Mouse (Mus musculus) right cerebral cortex, adult 2 months (tissue): ENCODE measurements at regions not wholly inside any gene's neighbourhood (a gene's known extent, or its start where the extent isn't known, plus 50 kb on each side); places are given as distances from the start of the nearest gene placed in this dataset.

ENCODE experiments used
- DNase-seq, 2 experiments: peaks; one replicate each; pipeline ENCODE4 v3.0.0; 2021 to 2022; ENCODE audit warnings: low spot score in 2 of 2

DNA sequence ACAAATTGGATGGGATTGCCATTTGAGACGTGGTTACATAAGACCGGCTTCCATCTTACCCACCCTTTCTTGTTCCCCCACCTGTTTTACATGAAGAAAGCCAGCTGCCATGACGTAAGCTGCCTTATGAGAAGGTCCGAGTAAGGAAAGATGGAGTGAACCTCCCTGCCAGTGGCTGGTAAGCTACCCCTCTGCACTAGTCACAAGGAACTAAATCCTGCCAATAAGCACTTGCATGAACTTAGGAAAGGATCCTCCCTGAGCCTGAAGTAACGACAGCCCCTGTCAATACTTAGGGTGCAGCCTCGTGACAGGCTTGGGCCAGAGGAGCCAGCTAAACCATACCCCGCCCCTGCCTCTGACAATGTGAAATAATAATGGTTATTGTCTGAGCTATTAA is 62.8 kb upstream of the Gm47985 start:
- no peak for DNase-seq

GRCm38 (mm10) chr1:151121686-151122085 is 60.7 kb upstream of the Gm47985 start:
- DNase-seq: no peak

GRCm38 (mm10) chr1:151123964-151124363 is 58.4 kb upstream of the Gm47985 start:
- no peak for DNase-seq

DNA sequence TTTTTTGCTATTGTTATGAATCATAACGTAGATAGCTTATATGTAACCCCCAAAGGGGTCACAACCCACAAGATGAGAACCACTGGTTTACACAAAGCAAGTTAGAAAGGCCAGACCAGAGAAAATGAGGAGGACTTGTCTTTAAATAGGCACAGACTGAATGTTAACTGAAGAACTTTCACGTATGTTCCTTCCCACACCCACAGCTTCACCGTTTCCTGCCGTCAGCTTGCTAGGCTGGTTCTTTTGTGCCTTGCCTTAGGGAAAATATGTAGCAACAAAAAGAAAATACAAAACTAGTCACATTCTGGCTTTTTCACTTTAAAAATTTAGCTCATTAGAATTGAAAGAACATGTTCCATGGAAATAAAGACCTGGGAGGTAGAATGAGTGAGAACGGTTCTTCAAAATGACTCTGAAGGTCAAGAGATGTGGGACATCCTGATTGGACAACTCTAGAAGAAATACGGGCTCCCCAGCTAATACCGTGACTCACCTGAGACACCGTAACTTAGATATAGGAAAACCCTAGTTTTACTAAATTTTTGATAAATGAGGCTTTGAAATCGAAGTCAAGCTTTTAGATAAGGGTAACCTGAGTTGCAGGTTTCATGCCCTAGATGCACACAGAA is 57.2 kb upstream of the Gm47985 start:
- peak; percentile 36 to 48 for DNase-seq

DNA sequence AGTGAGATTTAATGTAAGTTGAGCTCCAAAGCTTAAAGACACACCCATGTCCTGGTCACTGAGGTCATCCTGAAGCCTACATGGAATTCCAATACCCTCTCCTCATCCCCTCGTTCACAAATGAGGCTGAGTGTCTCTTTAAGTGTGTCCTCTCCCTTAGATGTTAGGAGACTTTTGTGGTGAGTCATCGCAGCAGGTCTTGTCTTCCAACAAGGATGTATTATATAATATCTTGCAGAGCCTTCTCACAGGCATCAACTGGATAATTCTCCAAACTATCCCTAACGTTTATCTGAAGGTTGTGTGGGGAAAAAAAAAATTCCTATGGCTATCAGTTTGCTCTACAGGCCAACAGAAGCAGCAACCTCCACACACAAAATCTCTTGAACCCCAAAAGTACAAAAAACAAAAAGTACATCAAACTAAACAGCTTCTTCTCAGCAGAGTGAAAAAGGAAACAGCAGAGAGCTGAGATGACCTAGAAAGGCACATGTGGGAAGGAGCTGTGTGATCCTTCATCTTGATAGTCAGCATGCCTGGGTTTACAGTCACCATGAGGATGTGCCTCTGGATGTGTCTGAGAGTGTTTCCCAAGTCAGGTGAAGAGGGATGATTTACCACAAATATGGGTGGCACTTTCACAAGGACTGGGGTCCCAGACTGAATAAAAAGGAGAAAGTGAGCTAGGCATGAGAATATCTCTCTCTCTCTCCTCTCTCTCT is 56.4 kb upstream of the Gm47985 start:
- peak; percentile 33 to 40 for DNase-seq

- DNase-seq: no peak
Observed at GRCm38 (mm10) chr1:151126756-151127155, 55.6 kb upstream of the Gm47985 start.

- DNase-seq: no peak
Observed at GRCm38 (mm10) chr1:151128005-151128404, 54.3 kb upstream of the Gm47985 start.

DNA sequence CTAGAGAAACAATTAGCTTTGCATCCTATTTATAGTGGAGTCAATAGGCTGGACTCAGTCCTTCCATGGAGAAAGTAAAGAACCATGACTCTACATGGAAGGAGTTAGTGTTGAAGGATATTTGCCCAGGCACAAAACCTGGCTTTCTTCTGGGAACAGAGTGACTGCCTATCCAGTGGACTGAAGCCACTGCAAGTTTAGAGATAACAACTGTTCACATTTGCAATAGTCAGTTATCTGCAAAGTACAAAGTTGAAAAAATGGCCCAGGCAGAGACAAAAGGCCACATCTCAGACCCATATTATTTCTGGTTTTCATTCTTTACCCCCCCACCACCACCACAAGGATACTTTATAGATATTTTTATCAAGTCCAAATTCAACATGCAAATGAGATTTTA is 53.4 kb upstream of the Gm47985 start:
- DNase-seq: no peak

GRCm38 (mm10) chr1:151130036-151130435 is 52.3 kb upstream of the Gm47985 start:
- DNase-seq: no peak

- DNase-seq: no peak
Observed at GRCm38 (mm10) chr1:151130845-151131626, 51.3 kb upstream of the Gm47985 start.

DNA sequence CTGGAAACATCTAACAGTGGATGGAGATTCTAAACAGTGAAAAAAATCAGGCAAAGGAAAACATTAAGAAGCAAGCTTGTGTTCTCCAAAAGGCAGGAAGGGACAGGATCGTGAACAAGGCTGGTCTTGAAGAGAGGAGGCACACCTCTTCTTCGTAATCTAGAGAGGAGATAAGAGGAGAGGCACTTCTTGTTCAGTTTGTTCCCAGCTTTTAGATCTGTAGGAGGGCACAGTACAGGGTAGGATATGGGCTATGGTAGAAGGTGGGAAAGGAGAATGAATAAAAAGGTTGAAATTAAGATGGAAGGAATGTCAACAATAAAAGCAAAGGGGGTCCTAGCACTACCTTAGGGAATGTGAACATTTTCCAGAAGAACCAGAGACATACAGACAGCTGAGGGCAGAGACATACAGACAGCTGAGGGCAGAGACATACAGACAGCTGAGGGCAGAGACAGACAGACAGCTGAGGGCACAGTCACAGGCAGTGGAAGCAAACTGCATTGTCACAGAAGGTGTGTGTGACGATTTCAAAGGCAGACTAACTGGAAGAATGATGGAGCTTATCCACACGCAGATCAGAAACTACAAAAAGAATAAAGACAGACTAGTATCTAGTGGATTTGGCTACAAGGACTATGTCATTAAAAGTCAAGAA is 50.6 kb upstream of the Gm47985 start:
- no peak for DNase-seq
